Mouse (Mus musculus): ENCODE measurements around the gene Fn3krp. TPM values are rescaled to one million over a fixed set of nuclear protein-coding genes. Genes with fewer than 3 reads are reported as not detected.

Gene Fn3krp
- polyA plus RNA-seq (2015; fragmentation: Nextera tagmentation; extraction: Ambion mirVana) = 3.8 and 5.3 TPM in 2 replicates

DNA sequence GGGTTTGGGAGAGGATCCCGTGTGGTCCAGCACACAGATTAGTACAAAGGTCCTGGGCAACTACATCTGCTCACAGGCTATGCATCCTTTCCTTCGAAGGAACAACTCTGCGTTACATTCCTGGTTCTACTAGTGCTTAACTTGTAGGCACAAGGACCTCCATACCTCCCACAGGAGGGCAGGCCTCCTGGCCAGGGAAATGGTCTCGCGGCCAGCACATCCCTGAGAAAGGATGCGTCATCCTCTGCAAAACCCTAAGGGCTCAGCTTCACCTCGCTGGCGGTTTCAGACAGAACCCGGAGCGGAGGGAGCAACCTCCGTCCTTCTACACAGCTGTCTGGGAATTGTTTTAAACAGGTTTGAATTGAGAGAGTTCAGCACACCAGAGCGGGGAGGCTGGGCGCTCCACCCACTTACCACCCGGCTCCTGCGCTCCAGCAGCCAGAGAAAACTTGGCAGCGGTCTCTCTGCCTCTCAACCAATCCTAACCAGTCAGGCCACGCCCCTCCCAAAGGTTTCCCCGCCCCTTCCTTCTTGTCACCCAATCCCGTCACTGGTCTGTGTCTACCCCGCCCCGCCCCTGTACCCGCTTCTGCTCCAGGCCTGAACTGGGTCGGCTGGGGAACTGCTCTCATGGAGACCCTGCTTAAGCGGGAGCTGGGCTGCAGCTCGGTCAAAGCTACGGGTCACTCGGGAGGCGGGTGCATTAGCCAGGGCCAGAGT is at the start of gene Fn3krp:
TSS of gene Fn3krp (plus strand) at position 572 of the 723 bp plus-strand sequence.
- Histone ChIP-seq H3K36me3 (ENCODE audit: control insufficient read depth, insufficient read depth, low read length) (no peaks in the 10 kb centered on the region), H3K4me2 (ENCODE audit: low read depth, low read length) (peak within 1 kb of the TSS; percentile 87), H3K4me1 (ENCODE audit: control insufficient read depth, insufficient read depth, low read length) (peaks cover 8% of the 10 kb centered on the region), H3K27ac (ENCODE audit: low read length) (peak within 1 kb of the TSS; percentile 74), H3K27me3 (replicated peaks; ENCODE audit: control insufficient read depth, insufficient read depth, low read length) (no peaks in the 10 kb centered on the region), H3K9ac (ENCODE audit: low read depth, low read length) (peak within 1 kb of the TSS; percentile 78), H3K9me3 (ENCODE audit: control insufficient read depth, low read length) (no peaks in the 10 kb centered on the region), H3K4me3 (ENCODE audit: low read length) (peak within 1 kb of the TSS; percentile 69)
- ATAC-seq = peak; percentile 100
- 1% methylated on average over 28 of the region's 28 CpGs for WGBS

DNA sequence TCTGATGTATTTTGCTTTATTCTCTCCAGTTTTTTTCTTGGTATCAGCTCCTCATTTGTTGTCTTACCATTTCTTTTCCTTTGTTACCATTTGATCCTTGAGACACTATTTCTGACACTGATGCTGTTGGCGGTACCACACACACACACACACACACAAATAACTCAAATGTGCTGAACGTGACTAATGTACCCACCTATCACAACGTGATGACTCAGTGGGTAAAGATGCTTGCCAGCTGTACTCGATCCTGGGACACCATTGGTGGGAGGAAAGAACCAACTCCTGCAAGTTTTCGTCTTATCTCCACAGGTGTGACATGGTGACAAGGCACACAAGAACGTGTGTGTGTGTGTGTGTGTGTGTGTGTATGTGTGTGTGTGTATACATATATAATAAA is 47.9 kb upstream of the Fn3krp start:
- WGBS = 64% methylated on average over 6 of the region's 6 CpGs
- Histone ChIP-seq H3K36me3 (ENCODE audit: control insufficient read depth, insufficient read depth, low read length) (no peaks in the 10 kb centered on the region), H3K27me3 (replicated peaks; ENCODE audit: control insufficient read depth, insufficient read depth, low read length) (no peaks in the 10 kb centered on the region), H3K9ac (ENCODE audit: low read depth, low read length) (no peak overlapping the region), H3K9me3 (ENCODE audit: control insufficient read depth, low read length) (no peaks in the 10 kb centered on the region), H3K4me3 (ENCODE audit: low read length) (no peak overlapping the region), H3K27ac (ENCODE audit: low read length) (no peak overlapping the region), H3K4me1 (ENCODE audit: control insufficient read depth, insufficient read depth, low read length) (no peaks in the 10 kb centered on the region), H3K4me2 (ENCODE audit: low read depth, low read length) (no peak overlapping the region)
- ATAC-seq = no peak

DNA sequence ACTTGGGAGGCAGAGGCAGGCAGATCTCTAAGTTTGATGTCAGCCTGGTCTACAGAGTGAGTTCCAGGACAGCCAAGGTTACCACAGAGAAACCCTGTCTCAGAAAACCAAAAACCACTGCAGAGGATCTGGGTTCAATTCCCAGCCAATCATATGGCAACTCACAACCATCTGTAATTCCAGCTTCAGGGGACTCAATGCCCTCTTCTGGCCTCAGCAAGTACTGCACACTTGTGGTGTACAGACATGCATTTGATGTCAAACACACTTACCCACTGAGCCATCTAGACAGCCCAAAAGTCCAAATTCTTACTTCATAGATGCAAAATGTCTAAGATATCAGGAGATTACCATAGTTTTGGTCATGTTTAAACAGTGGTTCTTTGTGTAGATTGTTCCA is 42.6 kb upstream of the Fn3krp start:
- Histone ChIP-seq H3K9ac (ENCODE audit: low read depth, low read length) (no peak overlapping the region), H3K4me3 (ENCODE audit: low read length) (no peak overlapping the region), H3K36me3 (ENCODE audit: control insufficient read depth, insufficient read depth, low read length) (no peaks in the 10 kb centered on the region), H3K4me2 (ENCODE audit: low read depth, low read length) (no peak overlapping the region), H3K4me1 (ENCODE audit: control insufficient read depth, insufficient read depth, low read length) (no peaks in the 10 kb centered on the region), H3K9me3 (ENCODE audit: control insufficient read depth, low read length) (no peaks in the 10 kb centered on the region), H3K27me3 (replicated peaks; ENCODE audit: control insufficient read depth, insufficient read depth, low read length) (no peaks in the 10 kb centered on the region), H3K27ac (ENCODE audit: low read length) (no peak overlapping the region)
- ATAC-seq = no peak

DNA sequence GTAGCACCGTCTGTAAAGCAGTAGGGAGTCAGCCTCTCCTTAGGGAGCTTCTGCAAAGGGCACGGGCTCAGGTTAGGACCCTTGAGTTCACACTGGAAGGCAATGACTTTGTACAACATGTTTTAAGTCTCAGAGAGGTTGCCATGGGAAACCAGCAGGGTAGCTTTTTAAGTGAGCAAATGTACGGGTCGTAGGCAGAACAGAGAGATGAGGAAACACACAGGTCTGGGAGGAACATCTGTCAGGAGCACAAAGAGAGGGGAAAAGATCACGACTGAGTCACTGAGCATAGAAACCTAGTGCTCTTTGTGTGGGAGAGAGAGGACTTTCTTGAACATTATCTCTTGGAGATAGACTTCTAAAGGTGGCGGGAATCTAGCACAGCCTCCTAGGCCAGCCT is 40.9 kb upstream of the Fn3krp start:
- H3K4me3 ChIP-seq (ENCODE audit: low read length) = no peak overlapping the region
- no peaks in the 10 kb centered on the region for H3K4me1 ChIP-seq (ENCODE audit: control insufficient read depth, insufficient read depth, low read length)
- no peak overlapping the region for H3K4me2 ChIP-seq (ENCODE audit: low read depth, low read length)
- WGBS = 56% methylated on average over 6 of the region's 6 CpGs
- no peak overlapping the region for H3K27ac ChIP-seq (ENCODE audit: low read length)
- H3K36me3 ChIP-seq (ENCODE audit: control insufficient read depth, insufficient read depth, low read length) = no peaks in the 10 kb centered on the region
- no peak for ATAC-seq
- no peak overlapping the region for H3K9ac ChIP-seq (ENCODE audit: low read depth, low read length)
- H3K27me3 ChIP-seq (replicated peaks; ENCODE audit: control insufficient read depth, insufficient read depth, low read length) = no peaks in the 10 kb centered on the region
- no peaks in the 10 kb centered on the region for H3K9me3 ChIP-seq (ENCODE audit: control insufficient read depth, low read length)

DNA sequence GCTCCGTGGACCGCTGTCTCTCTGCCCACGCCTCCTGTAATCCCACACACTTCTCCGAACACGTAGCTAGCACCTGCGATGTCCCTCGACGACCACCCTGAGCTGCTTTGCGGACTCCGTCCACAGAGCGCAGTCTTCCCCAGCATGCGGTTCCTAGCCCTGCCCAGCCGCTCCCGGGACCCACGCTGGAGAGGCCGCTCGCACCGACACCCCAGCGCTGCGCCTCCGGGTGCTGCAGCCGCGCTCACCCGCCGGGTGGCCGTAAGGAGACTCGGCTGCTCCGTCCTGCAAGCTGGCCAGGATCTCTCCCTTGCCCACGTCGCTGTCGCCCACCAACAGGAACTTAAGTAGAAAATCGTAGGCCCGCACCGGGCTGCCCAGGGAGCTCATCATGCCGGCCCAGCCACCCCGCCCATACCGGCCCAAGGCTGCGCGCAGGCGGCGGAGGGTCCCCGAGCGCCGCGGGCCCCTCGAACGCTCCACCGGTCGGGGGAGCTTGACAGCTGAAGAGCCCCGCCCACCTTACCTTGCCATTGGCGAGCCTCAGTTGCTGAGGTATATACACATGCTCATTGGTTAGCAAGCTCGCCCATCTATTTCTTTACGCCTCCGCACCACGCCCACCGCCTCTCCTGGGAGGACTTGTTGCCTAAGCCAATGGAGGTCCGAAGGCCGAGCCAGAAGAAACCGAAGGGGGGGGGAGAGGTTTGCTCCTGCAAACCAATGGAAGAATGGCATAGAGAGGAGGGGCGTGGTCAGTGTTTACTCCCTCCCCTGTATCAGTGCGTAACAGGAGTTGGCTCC is 33.2 kb upstream of the Fn3krp start, which contains the start of gene Rab40b:
TSS of gene Rab40b (minus strand) at position 502 of the 804 bp plus-strand sequence.
- peaks cover 4% of the 10 kb centered on the region for H3K4me1 ChIP-seq (ENCODE audit: control insufficient read depth, insufficient read depth, low read length)
- WGBS = 1% methylated on average over 61 of the region's 61 CpGs
- H3K36me3 ChIP-seq (ENCODE audit: control insufficient read depth, insufficient read depth, low read length) = no peaks in the 10 kb centered on the region
- peak within 1 kb of the TSS; percentile 75 for H3K4me3 ChIP-seq (ENCODE audit: low read length)
- no peaks in the 10 kb centered on the region for H3K9me3 ChIP-seq (ENCODE audit: control insufficient read depth, low read length)
- no peaks in the 10 kb centered on the region for H3K27me3 ChIP-seq (replicated peaks; ENCODE audit: control insufficient read depth, insufficient read depth, low read length)
- peak within 1 kb of the TSS; percentile 93 for H3K4me2 ChIP-seq (ENCODE audit: low read depth, low read length)
- H3K27ac ChIP-seq (ENCODE audit: low read length) = no peak within 1 kb of the TSS
- ATAC-seq = peak; percentile 100
- H3K9ac ChIP-seq (ENCODE audit: low read depth, low read length) = peak within 1 kb of the TSS; percentile 75

DNA sequence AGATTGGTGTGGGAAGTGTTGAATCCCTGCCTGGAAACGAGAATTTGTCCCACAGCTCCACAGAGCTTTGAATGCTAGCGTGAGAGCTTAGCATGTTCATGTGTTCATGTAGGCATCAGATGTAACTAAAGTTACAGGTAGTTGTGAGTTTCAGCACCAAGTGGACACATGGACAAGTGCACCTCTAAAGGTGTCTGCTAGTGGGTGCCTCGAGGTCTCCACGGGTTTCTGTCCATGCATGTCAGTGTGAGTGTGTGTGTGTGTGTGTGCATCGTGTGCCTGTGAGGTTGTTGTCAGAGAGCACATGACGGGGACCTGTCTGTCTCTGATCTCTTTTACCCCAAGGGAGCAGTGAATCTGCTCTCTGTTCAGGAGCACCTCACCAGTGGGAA is 32.7 kb upstream of the Fn3krp start:
- peak overlapping the region; percentile 40 for H3K9ac ChIP-seq (ENCODE audit: low read depth, low read length)
- H3K4me2 ChIP-seq (ENCODE audit: low read depth, low read length) = peak overlapping the region; percentile 93
- H3K4me1 ChIP-seq (ENCODE audit: control insufficient read depth, insufficient read depth, low read length) = peaks cover 4% of the 10 kb centered on the region
- H3K4me3 ChIP-seq (ENCODE audit: low read length) = peak overlapping the region; percentile 75
- H3K27ac ChIP-seq (ENCODE audit: low read length) = no peak overlapping the region
- H3K27me3 ChIP-seq (replicated peaks; ENCODE audit: control insufficient read depth, insufficient read depth, low read length) = no peaks in the 10 kb centered on the region
- 8% methylated on average over 6 of the region's 6 CpGs for WGBS
- H3K36me3 ChIP-seq (ENCODE audit: control insufficient read depth, insufficient read depth, low read length) = no peaks in the 10 kb centered on the region
- ATAC-seq = peak; percentile 39; the same call in 1 of the 2 replicates
- H3K9me3 ChIP-seq (ENCODE audit: control insufficient read depth, low read length) = no peaks in the 10 kb centered on the region

DNA sequence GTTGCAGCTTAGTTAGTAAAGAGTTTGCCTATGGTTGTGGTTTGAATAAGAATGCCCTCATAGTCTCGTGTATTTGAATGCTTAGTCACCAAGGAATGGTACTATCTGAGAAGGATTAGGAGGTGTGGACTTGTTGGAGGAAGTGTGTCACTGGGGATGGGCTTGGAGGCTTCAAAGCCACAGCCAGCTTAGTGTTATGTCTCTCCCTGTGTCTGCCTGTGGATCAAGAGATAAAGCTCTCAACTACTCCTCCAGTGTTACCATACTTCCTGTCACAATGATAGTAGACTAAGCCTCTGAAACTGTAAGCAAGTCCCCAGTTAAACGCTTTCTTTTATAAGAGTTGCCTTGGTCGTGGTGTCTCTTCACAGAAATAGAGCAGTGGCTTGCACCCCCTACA is 30.4 kb upstream of the Fn3krp start:
- Histone ChIP-seq H3K27me3 (replicated peaks; ENCODE audit: control insufficient read depth, insufficient read depth, low read length) (no peaks in the 10 kb centered on the region), H3K9me3 (ENCODE audit: control insufficient read depth, low read length) (no peaks in the 10 kb centered on the region), H3K9ac (ENCODE audit: low read depth, low read length) (no peak overlapping the region), H3K4me1 (ENCODE audit: control insufficient read depth, insufficient read depth, low read length) (peaks cover 4% of the 10 kb centered on the region), H3K36me3 (ENCODE audit: control insufficient read depth, insufficient read depth, low read length) (no peaks in the 10 kb centered on the region), H3K4me2 (ENCODE audit: low read depth, low read length) (no peak overlapping the region), H3K4me3 (ENCODE audit: low read length) (no peak overlapping the region), H3K27ac (ENCODE audit: low read length) (no peak overlapping the region)
- no peak for ATAC-seq
- 69% methylated on average over 3 of the region's 3 CpGs for WGBS

DNA sequence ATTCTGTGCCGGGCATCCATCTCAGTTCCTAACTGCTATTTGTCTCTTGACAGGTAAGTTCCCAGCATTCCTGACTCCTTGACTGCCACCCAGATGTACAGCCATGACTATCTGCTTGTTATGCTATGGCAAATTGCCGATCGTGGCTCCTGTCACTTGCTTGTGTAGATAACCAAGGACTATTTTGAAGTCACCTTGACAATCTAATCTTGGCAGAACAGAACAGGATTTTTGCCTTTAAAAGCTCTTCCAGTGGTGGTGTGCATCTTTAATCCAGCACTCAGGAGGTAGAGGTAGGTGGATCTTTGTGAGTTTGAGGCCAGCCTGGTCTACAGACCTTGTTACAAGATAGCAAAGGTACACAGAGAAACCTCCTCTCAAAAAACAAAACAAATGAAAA is 28.8 kb upstream of the Fn3krp start:
- H3K9ac ChIP-seq (ENCODE audit: low read depth, low read length) = no peak overlapping the region
- 84% methylated on average over 3 of the region's 3 CpGs for WGBS

DNA sequence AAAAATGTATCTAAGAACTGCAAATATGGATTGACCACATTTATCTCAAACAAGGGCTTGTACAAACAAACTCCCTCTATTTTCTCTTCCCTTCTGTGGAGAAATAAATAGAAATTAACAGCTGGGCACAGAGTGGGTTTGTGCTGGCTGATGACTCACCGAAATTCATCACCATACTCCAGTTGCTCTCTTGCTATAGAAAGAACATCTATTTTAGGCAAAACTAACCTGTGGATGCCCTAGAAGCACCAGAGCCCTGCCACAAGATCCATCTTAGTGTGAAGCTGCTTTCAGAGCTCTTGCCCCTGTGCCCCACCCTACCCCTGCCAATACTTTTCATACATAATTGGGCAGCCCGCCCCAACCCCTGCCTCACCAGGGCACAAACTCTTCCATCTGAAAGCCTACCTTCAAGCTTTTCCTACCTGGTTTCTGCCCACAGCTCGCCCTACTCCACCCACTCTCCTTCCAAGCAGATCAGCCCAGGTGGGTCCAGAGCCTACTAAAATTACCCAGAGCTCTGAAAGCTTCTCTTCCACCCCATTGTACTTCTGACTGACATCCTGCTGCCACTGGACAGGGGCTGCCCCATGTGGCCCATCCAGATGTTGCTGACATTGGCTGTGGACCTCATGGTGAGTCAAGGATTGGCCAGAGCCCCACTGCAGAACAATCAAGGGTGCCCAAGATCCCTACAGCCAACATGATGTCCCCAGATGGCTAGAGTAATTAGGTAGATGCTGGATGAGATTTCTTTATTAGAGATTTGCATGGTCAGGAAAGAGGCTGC is 13.6 kb upstream of the Fn3krp start:
- no peak overlapping the region for H3K9ac ChIP-seq (ENCODE audit: low read depth, low read length)
- H3K4me1 ChIP-seq (ENCODE audit: control insufficient read depth, insufficient read depth, low read length) = no peaks in the 10 kb centered on the region
- ATAC-seq = no peak
- no peak overlapping the region for H3K4me2 ChIP-seq (ENCODE audit: low read depth, low read length)
- H3K9me3 ChIP-seq (ENCODE audit: control insufficient read depth, low read length) = no peaks in the 10 kb centered on the region
- H3K27ac ChIP-seq (ENCODE audit: low read length) = no peak overlapping the region
- no peak overlapping the region for H3K4me3 ChIP-seq (ENCODE audit: low read length)
- no peaks in the 10 kb centered on the region for H3K36me3 ChIP-seq (ENCODE audit: control insufficient read depth, insufficient read depth, low read length)
- no peaks in the 10 kb centered on the region for H3K27me3 ChIP-seq (replicated peaks; ENCODE audit: control insufficient read depth, insufficient read depth, low read length)
- 71% methylated on average over 3 of the region's 3 CpGs for WGBS

More for the DNA sequence above, 28.8 kb upstream of the Fn3krp start:
- no peaks in the 10 kb centered on the region for H3K27me3 ChIP-seq (replicated peaks; ENCODE audit: control insufficient read depth, insufficient read depth, low read length)
- peaks cover 4% of the 10 kb centered on the region for H3K4me1 ChIP-seq (ENCODE audit: control insufficient read depth, insufficient read depth, low read length)
- no peak overlapping the region for H3K27ac ChIP-seq (ENCODE audit: low read length)
- H3K36me3 ChIP-seq (ENCODE audit: control insufficient read depth, insufficient read depth, low read length) = no peaks in the 10 kb centered on the region
- no peak for ATAC-seq
- no peak overlapping the region for H3K4me3 ChIP-seq (ENCODE audit: low read length)
- H3K9me3 ChIP-seq (ENCODE audit: control insufficient read depth, low read length) = no peaks in the 10 kb centered on the region
- H3K4me2 ChIP-seq (ENCODE audit: low read depth, low read length) = no peak overlapping the region
